Mouse (Mus musculus) stomach, postnatal 0 days (tissue): ENCODE results near the gene Nup107. TPM values are rescaled to one million over a fixed set of nuclear protein-coding genes. Genes with fewer than 3 reads are reported as not detected.

Source experiments
- ATAC-seq: fragments of 200-750 bp; cut with Nextera tagmentation; 2 replicates; pipeline ENCODE4 v1.8.0; 2017; ENCODE audit not compliant: low FRiP score, low TSS enrichment
- DNase-seq: peaks from one replicate; pipeline ENCODE4 v3.0.0-alpha.2; 2016; ENCODE audit warnings: low spot score
- H3K27ac ChIP-seq: fragments of 300-500 bp; sonication (generic); replicated peaks from 2 replicates; pipeline ENCODE4 v1.5.1; 2014; ENCODE audit warnings: mild to moderate bottlenecking, control low read depth
- H3K27me3 ChIP-seq: fragments of 300-500 bp; sonication (generic); 2 replicates; pipeline ENCODE4 v1.6.1; 2014; ENCODE audit warnings: low read length; ENCODE audit not compliant: control insufficient read depth, insufficient read depth
- H3K36me3 ChIP-seq: fragments of 300-500 bp; sonication (generic); 2 replicates; pipeline ENCODE4 v1.6.1; 2014; ENCODE audit warnings: low read length, mixed read lengths; ENCODE audit not compliant: control insufficient read depth, insufficient read depth
- H3K4me1 ChIP-seq: fragments of 300-500 bp; sonication (generic); replicated peaks from 2 replicates; pipeline ENCODE4 v1.6.1; 2014; ENCODE audit warnings: antibody characterized with exemption; ENCODE audit not compliant: control insufficient read depth, insufficient read depth
- H3K4me2 ChIP-seq: fragments of 300-500 bp; sonication (generic); replicated peaks from 2 replicates; pipeline ENCODE4 v1.6.1; 2014; ENCODE audit warnings: low read depth, mild to moderate bottlenecking, control low read depth, moderate library complexity
- H3K4me3 ChIP-seq: fragments of 300-500 bp; sonication (generic); 2 replicates; pipeline ENCODE4 v1.5.1; 2014; ENCODE audit warnings: low read depth, low read length, control low read depth
- H3K9ac ChIP-seq: fragments of 300-500 bp; sonication (generic); 2 replicates; pipeline ENCODE4 v1.6.1; 2014; ENCODE audit warnings: mild to moderate bottlenecking, low read length, control low read depth, mixed read lengths
- H3K9me3 ChIP-seq: fragments of 300-500 bp; sonication (generic); 2 replicates; pipeline ENCODE4 v1.6.1; 2016; ENCODE audit warnings: low read length; ENCODE audit not compliant: control insufficient read depth
- CTCF ChIP-seq: IDR thresholded peaks from 2 replicates; pipeline ENCODE4 v1.5.1; 2016; ENCODE audit warnings: antibody characterized with exemption, low read depth, mild to moderate bottlenecking, moderate library complexity
- EP300 ChIP-seq: optimal IDR thresholded peaks from 2 replicates; pipeline ENCODE3; 2016; ENCODE audit warnings: antibody characterized with exemption
- WGBS: fragments of 180-500 bp; shearing (Covaris S2); extraction: QIAGEN DNeasy Blood & Tissue Kit; methylation state at CpG from one replicate; pipeline ENCODE4 v1.1.7; 2014; 5-methylcytosine and 5-hydroxymethylcytosine counted together
- polyA plus RNA-seq: library from polyadenylated mRNA; unstranded; fragments of >200 nt; fragmentation: Nextera tagmentation; extraction: Ambion mirVana; gene quantifications from 2 replicates; pipeline ENCODE4 v1.2.1, GENCODE M21; 2015

The Nup107 gene
- polyA plus RNA-seq, 1 experiment from 2014 or later, result 16.5 TPM

GRCm38 (mm10) chr10:117775401-117776144 lies 16.9 kb downstream of the Nup107 start:
- no peak overlapping the region for H3K27ac ChIP-seq

GRCm38 (mm10) chr10:117774817-117775120 lies 17.7 kb downstream of the Nup107 start:
- DNase-seq (no peak), ATAC-seq (no peak)
- Histone ChIP-seq H3K4me2 (no peak overlapping the region), H3K9me3 (no peaks in the 10 kb centered on the region), H3K9ac (no peak overlapping the region), H3K36me3 (peaks cover 30% of the 10 kb centered on the region), H3K4me1 (no peaks in the 10 kb centered on the region), H3K27ac (no peak overlapping the region), H3K27me3 (no peaks in the 10 kb centered on the region), H3K4me3 (no peak overlapping the region)
- no peak for TF ChIP-seq EP300
- TF ChIP-seq CTCF, result no peak
- WGBS, result 96% methylated on average over 1 of the region's 1 CpGs

More at GRCm38 (mm10) chr10:117775401-117776144, 16.9 kb downstream of the Nup107 start:
- H3K36me3 ChIP-seq, result peaks cover 28% of the 10 kb centered on the region
- no peaks in the 10 kb centered on the region for H3K27me3 ChIP-seq
- no peak for TF ChIP-seq EP300
- ATAC-seq (no peak), DNase-seq (no peak)
- no peak overlapping the region for H3K9ac ChIP-seq
- H3K4me3 ChIP-seq, result no peak overlapping the region
- 86% methylated on average over 6 of the region's 6 CpGs for WGBS
- no peaks in the 10 kb centered on the region for H3K4me1 ChIP-seq
- H3K4me2 ChIP-seq, result no peak overlapping the region
- H3K9me3 ChIP-seq, result no peaks in the 10 kb centered on the region

- H3K4me1 ChIP-seq, result no peaks in the 10 kb centered on the region
- H3K36me3 ChIP-seq, result peaks cover 30% of the 10 kb centered on the region
- 94% methylated on average over 22 of the region's 22 CpGs for WGBS
- no peak overlapping the region for H3K27ac ChIP-seq
- H3K4me2 ChIP-seq, result no peak overlapping the region
- H3K4me3 ChIP-seq, result no peak overlapping the region
- H3K9me3 ChIP-seq, result no peaks in the 10 kb centered on the region
- H3K27me3 ChIP-seq, result no peaks in the 10 kb centered on the region
- TF ChIP-seq EP300, result no peak
- no peak for TF ChIP-seq CTCF
- no peak overlapping the region for H3K9ac ChIP-seq
- DNase-seq (no peak), ATAC-seq (no peak)
These were observed 18.3 kb downstream of the Nup107 start for GRCm38 (mm10) chr10:117774011-117774816.

GRCm38 (mm10) chr10:117773106-117773720 lies 19.3 kb downstream of the Nup107 start:
- no peaks in the 10 kb centered on the region for H3K4me1 ChIP-seq
- H3K4me2 ChIP-seq, result no peak overlapping the region
- no peaks in the 10 kb centered on the region for H3K9me3 ChIP-seq
- DNase-seq, result no peak
- H3K27me3 ChIP-seq, result no peaks in the 10 kb centered on the region
- H3K9ac ChIP-seq, result no peak overlapping the region
- no peak for TF ChIP-seq CTCF
- TF ChIP-seq EP300, result no peak
- 95% methylated on average over 7 of the region's 7 CpGs for WGBS
- H3K36me3 ChIP-seq, result peaks cover 27% of the 10 kb centered on the region
- H3K27ac ChIP-seq, result no peak overlapping the region
- no peak for ATAC-seq
- no peak overlapping the region for H3K4me3 ChIP-seq

- WGBS, result 95% methylated on average over 17 of the region's 17 CpGs
- no peak overlapping the region for H3K27ac ChIP-seq
- H3K36me3 ChIP-seq, result peaks cover 24% of the 10 kb centered on the region
- DNase-seq (no peak), ATAC-seq (no peak)
- no peak for TF ChIP-seq EP300
- H3K9ac ChIP-seq, result no peak overlapping the region
- no peak overlapping the region for H3K4me2 ChIP-seq
- H3K9me3 ChIP-seq, result no peaks in the 10 kb centered on the region
- no peaks in the 10 kb centered on the region for H3K4me1 ChIP-seq
- no peak overlapping the region for H3K4me3 ChIP-seq
- H3K27me3 ChIP-seq, result no peaks in the 10 kb centered on the region
These were observed 20.0 kb downstream of the Nup107 start for GRCm38 (mm10) chr10:117772364-117773105.
